Mouse (Mus musculus) heart, embryonic 16.5 days (tissue): Measurements from ENCODE around the gene Tmem231. TPM values are rescaled to one million over a fixed set of nuclear protein-coding genes. Genes with fewer than 3 reads are reported as not detected.

ENCODE experiments used
- ATAC-seq: fragments of 200-750 bp; cut with Nextera tagmentation; replicated peaks from 2 replicates; pipeline ENCODE4 v1.8.0; 2017; ENCODE audit warnings: moderate number of reproducible peaks; ENCODE audit not compliant: insufficient read depth, low FRiP score; ENCODE audit errors: extremely low read depth
- H3K27ac ChIP-seq: fragments of 300-500 bp; sonication (generic); 2 replicates; pipeline ENCODE4 v1.5.1; 2014; ENCODE audit warnings: mild to moderate bottlenecking, low read length, control low read depth, moderate library complexity
- H3K27me3 ChIP-seq: fragments of 300-500 bp; sonication (generic); 2 replicates; pipeline ENCODE4 v1.6.1; 2014; ENCODE audit warnings: low read length, mixed read lengths; ENCODE audit not compliant: control insufficient read depth, insufficient read depth
- H3K36me3 ChIP-seq: fragments of 300-500 bp; sonication (generic); 2 replicates; pipeline ENCODE4 v1.6.1; 2014; ENCODE audit not compliant: control insufficient read depth, insufficient read depth
- H3K4me1 ChIP-seq: fragments of 300-500 bp; sonication (generic); 2 replicates; pipeline ENCODE4 v1.6.1; 2014; ENCODE audit warnings: low read length, mixed read lengths; ENCODE audit not compliant: control insufficient read depth, insufficient read depth
- H3K4me2 ChIP-seq: fragments of 300-500 bp; sonication (generic); 2 replicates; pipeline ENCODE4 v1.6.1; 2014; ENCODE audit warnings: low read depth, mild to moderate bottlenecking, control low read depth, low read length
- H3K4me3 ChIP-seq: fragments of 300-500 bp; sonication (generic); 2 replicates; pipeline ENCODE4 v1.5.1; 2014; ENCODE audit warnings: mild to moderate bottlenecking, control low read depth, low read length
- H3K9ac ChIP-seq: fragments of 300-500 bp; sonication (generic); 2 replicates; pipeline ENCODE4 v1.6.1; 2014; ENCODE audit warnings: low read length, control low read depth
- H3K9me3 ChIP-seq: fragments of 300-500 bp; sonication (generic); replicated peaks from 2 replicates; pipeline ENCODE4 v1.6.1; 2016; ENCODE audit warnings: low read length; ENCODE audit not compliant: control insufficient read depth
- WGBS: fragments of 180-500 bp; shearing (Covaris S2); extraction: QIAGEN DNeasy Blood & Tissue Kit; methylation state at CpG from one replicate; pipeline ENCODE4 v1.1.7; 2014; 5-methylcytosine and 5-hydroxymethylcytosine counted together
- polyA plus RNA-seq: library from polyadenylated mRNA; unstranded; fragments of >200 nt; fragmentation: Nextera tagmentation; extraction: Ambion mirVana; gene quantifications from 2 replicates; pipeline ENCODE4 v1.2.1, GENCODE M21; 2015

Tmem231 gene
- polyA plus RNA-seq, 1 experiment from 2014 or later = 4.4 TPM

DNA sequence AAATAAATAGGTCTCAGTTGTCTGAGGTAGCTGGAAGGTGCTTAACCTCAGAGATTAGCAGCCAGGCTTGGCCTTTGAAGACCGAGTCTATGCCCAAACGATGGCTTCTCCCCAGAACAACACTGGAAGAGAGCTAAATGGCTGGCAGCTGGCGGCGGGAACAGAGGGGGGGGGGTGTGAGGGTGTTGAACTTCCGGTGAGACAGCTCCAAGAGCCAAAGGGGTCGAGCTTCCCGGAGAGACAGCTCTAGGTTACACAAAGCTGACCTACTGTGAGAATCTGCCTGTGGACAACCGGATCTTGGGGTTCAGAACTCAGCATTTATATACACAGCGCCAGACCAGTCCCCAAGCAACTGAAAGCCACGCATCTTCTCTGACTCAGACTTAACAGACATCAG is 35.1 kb downstream of the Tmem231 start:
- ATAC-seq = no peak
- WGBS = 35% methylated on average over 10 of the region's 10 CpGs
- Histone ChIP-seq H3K4me2 (no peak overlapping the region), H3K27ac (no peak overlapping the region), H3K4me1 (peaks cover 2% of the 10 kb centered on the region; the same call in 1 of the 2 replicates), H3K27me3 (peaks cover 2% of the 10 kb centered on the region; the same call in 1 of the 2 replicates), H3K9ac (no peak overlapping the region), H3K9me3 (no peaks in the 10 kb centered on the region), H3K36me3 (no peaks in the 10 kb centered on the region), H3K4me3 (no peak overlapping the region)

DNA sequence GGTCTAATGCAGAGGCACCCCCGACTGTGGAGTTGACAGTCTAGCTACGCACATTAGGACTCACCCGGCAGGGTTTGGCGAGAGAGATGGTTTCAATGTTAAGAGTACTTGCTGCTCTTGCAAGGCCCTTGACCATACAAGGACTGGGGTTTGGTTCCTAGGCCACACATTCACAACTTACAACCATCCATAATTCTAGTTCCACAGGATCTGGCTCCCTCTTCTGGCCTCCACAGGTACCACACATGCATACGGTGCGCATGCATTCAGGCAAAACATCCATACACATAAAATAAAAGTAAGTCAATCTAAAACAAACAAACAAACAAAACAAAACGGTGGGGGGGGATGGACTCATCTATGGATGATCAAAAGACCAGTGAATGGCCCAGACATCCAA is 38.7 kb downstream of the Tmem231 start:
- no peak for ATAC-seq
- Histone ChIP-seq H3K4me1 (peaks cover 7% of the 10 kb centered on the region), H3K27me3 (peaks cover 22% of the 10 kb centered on the region), H3K36me3 (no peaks in the 10 kb centered on the region), H3K9ac (no peak overlapping the region), H3K9me3 (no peaks in the 10 kb centered on the region), H3K4me3 (no peak overlapping the region), H3K27ac (no peak overlapping the region), H3K4me2 (no peak overlapping the region)
- 87% methylated on average over 7 of the region's 7 CpGs for WGBS

DNA sequence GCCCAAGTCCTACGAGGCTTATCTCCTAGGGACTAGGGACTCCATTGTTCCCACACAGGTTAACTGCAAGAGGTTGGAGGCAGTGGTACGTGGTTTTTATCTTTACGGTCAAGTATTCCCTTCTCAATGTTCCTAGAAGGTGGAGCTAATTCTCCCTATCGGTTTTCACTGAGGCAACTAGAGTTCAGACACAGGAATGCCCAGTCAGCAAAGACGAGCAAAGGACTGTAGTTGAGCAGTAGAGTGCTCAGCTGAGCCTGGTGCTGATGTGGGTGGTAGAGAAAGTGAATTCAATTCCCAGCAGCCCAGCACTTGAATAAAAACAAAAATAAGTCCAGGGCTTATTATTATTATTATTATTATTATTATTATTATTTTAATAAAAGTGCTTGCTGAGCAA is 41.1 kb downstream of the Tmem231 start:
- H3K4me2 ChIP-seq = no peak overlapping the region
- no peak overlapping the region for H3K4me3 ChIP-seq
- no peaks in the 10 kb centered on the region for H3K9me3 ChIP-seq
- ATAC-seq = no peak
- H3K27ac ChIP-seq = no peak overlapping the region
- H3K36me3 ChIP-seq = no peaks in the 10 kb centered on the region
- H3K27me3 ChIP-seq = peaks cover 38% of the 10 kb centered on the region
- peaks cover 8% of the 10 kb centered on the region for H3K4me1 ChIP-seq
- 39% methylated on average over 5 of the region's 5 CpGs for WGBS
- no peak overlapping the region for H3K9ac ChIP-seq

DNA sequence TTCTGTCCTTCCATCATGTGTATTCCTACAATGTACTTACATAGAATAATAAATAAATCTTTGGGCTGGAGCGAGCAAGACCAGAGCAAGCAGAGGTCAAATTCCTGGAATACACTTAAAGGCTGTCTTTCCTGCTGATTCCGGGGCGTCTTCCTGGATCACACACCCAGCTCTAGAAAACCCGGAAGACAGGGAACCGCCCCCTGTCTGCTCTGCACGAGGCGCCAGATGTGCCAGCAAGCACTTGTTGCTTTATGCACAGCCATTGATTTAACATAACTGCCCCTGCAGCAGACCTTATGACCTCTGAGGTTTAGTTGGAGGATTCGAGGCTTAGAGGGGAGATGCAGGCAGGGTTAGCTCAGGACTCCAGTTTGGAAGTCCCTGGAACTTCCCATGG is 41.7 kb downstream of the Tmem231 start:
- Histone ChIP-seq H3K27me3 (peaks cover 38% of the 10 kb centered on the region), H3K4me1 (peaks cover 8% of the 10 kb centered on the region), H3K36me3 (no peaks in the 10 kb centered on the region), H3K4me3 (no peak overlapping the region), H3K4me2 (no peak overlapping the region), H3K9me3 (no peaks in the 10 kb centered on the region), H3K27ac (no peak overlapping the region), H3K9ac (no peak overlapping the region)
- no peak for ATAC-seq
- 20% methylated on average over 8 of the region's 8 CpGs for WGBS

DNA sequence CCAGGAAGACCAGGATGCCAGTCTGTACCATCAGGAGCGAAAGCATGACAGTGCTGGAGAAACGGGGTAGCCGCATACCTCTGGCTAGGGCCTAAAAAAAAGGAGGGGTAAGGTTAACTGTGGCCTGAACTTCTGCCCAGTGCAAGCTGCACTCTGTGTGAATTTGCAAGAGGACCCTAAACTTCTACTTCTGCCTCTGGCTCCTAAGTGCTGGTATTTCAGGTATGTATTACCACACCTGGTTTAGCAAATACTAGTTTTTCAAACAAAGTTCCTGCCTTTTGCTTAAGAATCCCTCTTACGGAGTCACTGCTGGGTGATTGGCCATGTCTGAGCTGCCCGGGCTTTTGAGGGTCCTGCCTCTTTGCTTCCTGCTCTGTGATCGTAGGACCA is 42.8 kb downstream of the Tmem231 start:
- peaks cover 8% of the 10 kb centered on the region for H3K4me1 ChIP-seq
- ATAC-seq = no peak
- no peak overlapping the region for H3K4me2 ChIP-seq

DNA sequence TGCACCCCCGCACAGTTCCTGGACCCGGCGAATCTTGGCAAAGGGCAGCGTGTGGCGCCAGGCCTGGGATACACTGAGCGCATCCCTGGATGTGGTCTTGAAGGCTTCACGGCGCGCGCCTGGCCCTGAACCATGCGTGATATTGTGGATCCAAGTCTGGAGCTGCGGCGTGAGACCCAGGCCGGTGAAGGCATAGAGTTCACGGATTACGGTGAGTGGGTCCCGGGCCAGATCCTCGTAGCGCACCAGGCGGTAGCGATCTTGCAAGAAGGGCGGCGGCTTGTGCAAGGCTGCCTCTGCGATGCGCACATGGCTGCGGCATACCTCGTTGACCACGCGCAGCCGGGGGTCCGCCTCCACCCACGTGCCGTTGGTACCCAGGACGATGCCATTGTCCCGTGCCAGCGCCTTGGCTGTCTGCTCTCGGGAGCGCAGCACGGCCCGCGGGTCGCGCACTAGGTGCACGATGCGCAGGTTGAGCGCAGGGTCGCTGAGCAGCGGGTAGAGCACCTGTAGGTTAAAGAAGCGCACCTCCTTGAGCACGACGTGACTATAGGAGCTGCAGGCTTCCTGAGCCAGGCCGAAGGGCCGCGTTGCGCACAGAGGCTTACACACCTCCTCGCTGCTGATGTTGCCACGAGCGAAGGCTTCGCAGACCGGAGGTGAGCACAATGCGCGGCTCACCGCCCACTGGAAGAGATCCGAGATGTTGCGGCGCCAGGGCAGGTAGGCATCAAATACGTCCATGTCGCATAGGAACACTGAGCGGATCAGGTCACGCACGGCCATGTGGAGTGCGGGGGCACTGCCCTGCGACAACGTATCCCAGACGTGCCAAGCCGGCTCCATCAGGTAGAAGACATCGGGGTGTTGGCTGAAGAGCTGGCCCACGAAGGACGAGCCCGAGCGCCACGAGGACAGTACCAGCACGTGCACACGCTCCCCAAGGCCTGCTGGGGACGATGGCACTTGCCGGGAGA is 43.5 kb downstream of the Tmem231 start:
- H3K4me3 ChIP-seq = peak overlapping the region; percentile 30
- peak overlapping the region; percentile 44 for H3K4me2 ChIP-seq
- H3K9ac ChIP-seq = no peak overlapping the region
- H3K9me3 ChIP-seq = no peaks in the 10 kb centered on the region
- H3K4me1 ChIP-seq = peaks cover 8% of the 10 kb centered on the region
- no peak; the same call in 1 of the 2 replicates for ATAC-seq
- peaks cover 38% of the 10 kb centered on the region for H3K27me3 ChIP-seq
- no peaks in the 10 kb centered on the region for H3K36me3 ChIP-seq
- WGBS = 11% methylated on average over 86 of the region's 86 CpGs
- no peak overlapping the region for H3K27ac ChIP-seq

More for the DNA sequence above, 42.8 kb downstream of the Tmem231 start:
- no peak overlapping the region for H3K27ac ChIP-seq
- H3K4me3 ChIP-seq = no peak overlapping the region
- no peaks in the 10 kb centered on the region for H3K36me3 ChIP-seq
- no peaks in the 10 kb centered on the region for H3K9me3 ChIP-seq
- H3K9ac ChIP-seq = no peak overlapping the region
- peaks cover 36% of the 10 kb centered on the region for H3K27me3 ChIP-seq
- WGBS = 57% methylated on average over 6 of the region's 6 CpGs

DNA sequence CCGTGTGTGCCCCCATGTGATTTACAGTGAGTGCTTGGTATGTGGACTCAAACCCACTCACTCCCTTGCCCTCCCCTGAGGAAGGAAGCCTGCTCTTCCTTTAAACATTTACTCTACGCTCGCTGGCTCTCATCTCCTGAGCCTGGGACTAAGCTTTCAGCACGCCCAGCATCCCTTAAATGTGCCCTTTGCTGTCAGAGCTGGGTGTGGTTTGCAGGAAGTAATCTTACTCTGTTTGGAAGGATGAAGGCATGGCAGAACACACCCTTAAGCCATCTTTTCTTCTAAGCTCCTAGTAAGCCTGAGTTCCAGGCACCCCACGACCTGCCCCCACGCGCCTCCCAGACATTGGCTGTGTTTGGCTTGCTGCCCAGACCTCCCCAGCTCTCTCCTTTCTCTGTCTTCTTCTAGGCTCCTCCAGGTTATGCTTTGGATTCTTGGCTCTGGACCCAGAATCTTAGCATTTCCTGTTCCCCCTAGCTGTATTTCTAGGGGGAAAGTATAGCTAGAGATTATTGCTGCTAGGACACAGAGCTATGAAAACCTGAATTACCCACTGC is 45.5 kb downstream of the Tmem231 start:
- no peak overlapping the region for H3K9ac ChIP-seq
- no peak for ATAC-seq
- H3K4me1 ChIP-seq = peaks cover 8% of the 10 kb centered on the region
- H3K27me3 ChIP-seq = peaks cover 38% of the 10 kb centered on the region
- no peaks in the 10 kb centered on the region for H3K9me3 ChIP-seq
- WGBS = 31% methylated on average over 7 of the region's 7 CpGs
- H3K4me2 ChIP-seq = no peak overlapping the region
- no peak overlapping the region for H3K4me3 ChIP-seq
- H3K36me3 ChIP-seq = no peaks in the 10 kb centered on the region
- H3K27ac ChIP-seq = no peak overlapping the region

DNA sequence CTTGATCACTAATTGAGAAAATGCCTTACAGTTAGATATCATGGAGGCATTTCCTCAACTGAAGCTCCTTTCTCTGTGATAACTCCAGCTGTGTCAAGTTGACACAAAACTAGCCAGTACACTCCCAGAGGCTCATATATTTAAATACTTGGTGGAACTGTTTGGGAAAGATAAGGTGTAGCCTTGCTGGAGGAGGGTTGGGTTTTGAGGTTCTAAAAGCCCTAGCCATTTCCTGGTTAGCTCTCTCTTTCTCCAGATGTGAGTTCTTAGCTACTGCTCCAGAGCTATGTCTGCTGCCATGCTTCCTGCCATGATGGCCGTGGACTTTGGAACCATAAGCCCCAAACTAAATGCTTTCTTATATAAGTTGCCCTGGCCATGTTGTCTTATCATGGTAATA is 46.2 kb downstream of the Tmem231 start:
- no peaks in the 10 kb centered on the region for H3K36me3 ChIP-seq
- H3K4me1 ChIP-seq = peaks cover 8% of the 10 kb centered on the region
- H3K9me3 ChIP-seq = no peaks in the 10 kb centered on the region
- no peak overlapping the region for H3K27ac ChIP-seq
- no peak overlapping the region for H3K9ac ChIP-seq
- peaks cover 35% of the 10 kb centered on the region for H3K27me3 ChIP-seq
- no peak overlapping the region for H3K4me3 ChIP-seq
- 79% methylated on average over 1 of the region's 1 CpGs for whole genome bisulfite sequencing
- no peak for ATAC-seq
- H3K4me2 ChIP-seq = no peak overlapping the region

DNA sequence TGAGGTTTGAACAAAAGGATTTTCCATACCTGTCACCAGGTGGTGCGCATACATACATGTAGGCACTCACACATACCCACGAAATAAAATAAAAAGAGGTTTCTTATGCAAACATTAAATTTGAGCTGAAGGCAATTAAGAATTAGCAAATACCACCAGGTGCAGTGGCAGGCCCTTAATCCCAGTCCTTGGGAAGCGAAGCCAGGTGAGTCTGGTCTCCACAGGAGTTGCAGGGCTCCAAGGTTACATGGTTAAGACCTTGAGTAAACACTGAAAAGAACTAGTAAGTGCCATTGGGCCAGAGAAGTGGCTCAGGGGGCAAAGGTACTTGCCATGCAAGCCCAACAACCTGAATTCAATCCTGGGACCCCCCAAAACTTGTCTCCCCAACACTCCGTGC is 50.1 kb downstream of the Tmem231 start:
- no peak overlapping the region for H3K4me3 ChIP-seq
- no peak overlapping the region for H3K27ac ChIP-seq
- H3K4me2 ChIP-seq = no peak overlapping the region
- H3K9me3 ChIP-seq = no peaks in the 10 kb centered on the region
- no peak overlapping the region for H3K9ac ChIP-seq
- peaks cover 7% of the 10 kb centered on the region for H3K27me3 ChIP-seq
- 77% methylated on average over 4 of the region's 4 CpGs for WGBS
- no peaks in the 10 kb centered on the region for H3K36me3 ChIP-seq
- no peak for ATAC-seq
- H3K4me1 ChIP-seq = no peaks in the 10 kb centered on the region; the same call in 1 of the 2 replicates
